Mouse (Mus musculus): ENCODE measurements at regions not wholly inside any gene's neighbourhood (a gene's known extent, or its start where the extent isn't known, plus 50 kb on each side); places are given as distances from the start of the nearest gene placed in this dataset.

DNA sequence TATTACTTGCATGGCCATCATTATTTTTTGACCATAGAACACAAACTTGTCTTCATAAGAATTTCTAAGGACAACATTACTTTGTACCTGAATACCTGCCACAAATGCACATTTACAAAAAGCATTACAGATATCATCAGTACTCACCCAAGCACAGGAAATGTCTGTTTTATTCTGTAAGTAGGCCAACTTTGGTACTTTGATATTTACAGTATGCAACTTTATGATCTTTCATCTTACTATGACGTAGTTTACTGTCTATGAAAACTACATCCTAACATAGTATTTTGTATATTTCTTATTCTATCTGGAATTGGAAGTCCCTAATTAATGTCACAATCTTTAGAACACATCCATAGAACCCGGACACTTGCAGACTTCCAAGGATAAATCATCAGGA is 282.2 kb upstream of the Egfl6 start:
- no peak for TF ChIP-seq ZC3H11A (IDR thresholded peaks at IDR 0.05; ENCODE audit: borderline replicate concordance, low read depth, low read length)
- TF ChIP-seq HCFC1 (IDR thresholded peaks at IDR 0.05; ENCODE audit: borderline replicate concordance, insufficient read depth, low read length): no peak
- no peak for TF ChIP-seq CHD2 (IDR thresholded peaks at IDR 0.05; ENCODE audit: low read depth, low read length)
- no peak for TF ChIP-seq MAFK (IDR thresholded peaks at IDR 0.05; ENCODE audit: insufficient read depth, low read depth, low read length)
- TF ChIP-seq ZNF384 (IDR thresholded peaks at IDR 0.05; ENCODE audit: low read depth, low read length): no peak

All from ES-E14 (cell line).